Mouse (Mus musculus): ENCODE measurements around the gene Acap2.

- TF ChIP-seq CTCF (IDR thresholded peaks at IDR 0.05; ENCODE audit: low read depth) = no peak
- no peak for TF ChIP-seq EP300 (optimal IDR thresholded peaks at IDR 0.05)
Measured at GRCm38 (mm10) chr16:31093186-31093585, 107.9 kb downstream of the Acap2 start.
